ENCODE assay signal across 15 mouse cellular contexts in genomic region chr13:57249851-57250250, GRCm38 (mm10).
DNase-seq lines count a peak whose midpoint lies in the region; TF ChIP-seq lines count a peak whose summit lies in the region.
"Had no signal": no experiment of that assay in that cellular context is flagged by ENCODE, and none has a peak within 500 bp of the region (broad histone marks: within the 10 kb centered on the region; RNA-seq: fewer than 3 reads in every experiment).

No protein-coding gene starts in this region.

- no peak overlapping the region; the same call in 1 of the 2 replicates for H3K27ac ChIP-seq in layer of hippocampus, adult 2 months
- H3K27ac ChIP-seq: embryonic facial prominence, embryonic 10.5 days; embryonic facial prominence, embryonic 12.5 days; forebrain, embryonic 13.5 days; forebrain, embryonic 15.5 days had no signal

- peak; percentile 55 to 83 for DNase-seq in adrenal gland, adult (ENCODE audit: inconsistent age in 2 of 2, low spot score in 1 of 2)
- no peak for DNase-seq in adrenal gland, postnatal 25 days
- DNase-seq in adrenal gland, adult 8-10 months = peak; percentile 34
- no peak for DNase-seq in adrenal gland, adult 18-20 months (ENCODE audit: low spot score in 2 of 2)
- peak; percentile 27 for DNase-seq in adrenal gland, postnatal 10 days
- DNase-seq in adrenal gland, postnatal 36 days = peak; percentile 52 to 55
- no peak for DNase-seq in cerebellum, postnatal 10 days
- no peak for DNase-seq in layer of hippocampus, adult 2 months (ENCODE audit: low spot score in 2 of 2)
- DNase-seq: B cell, adult 2 months; cerebellum, postnatal 25 days; forebrain, postnatal 0 days had no signal

- H3K4me3 ChIP-seq in layer of hippocampus, adult 2 months = no peak overlapping the region
- H3K4me3 ChIP-seq: embryonic facial prominence, embryonic 10.5 days; embryonic facial prominence, embryonic 12.5 days; forebrain, embryonic 13.5 days; forebrain, embryonic 15.5 days had no signal

- TF ChIP-seq CTCF in layer of hippocampus, adult 2 months (conservative IDR thresholded peaks at IDR 0.05) = no peak

Comparison
In these comparisons a context has a peak if more than half of its experiments do, and no peak if none do; other contexts are left out.
1. DNase-seq: peak in adrenal gland, adult (2 of 2), adrenal gland, adult 8-10 months (single experiment), adrenal gland, postnatal 10 days (single experiment) and adrenal gland, postnatal 36 days (2 of 2); none in adrenal gland, postnatal 25 days (single experiment), adrenal gland, adult 18-20 months (0 of 2), cerebellum, postnatal 10 days (0 of 2) and layer of hippocampus, adult 2 months (0 of 2).